Mouse (Mus musculus): ENCODE data around the gene Apoc3.

- TF ChIP-seq CTCF (IDR thresholded peaks at IDR 0.05; ENCODE audit: low read depth): no peak
- TF ChIP-seq EP300 (IDR thresholded peaks at IDR 0.05; ENCODE audit: low read depth): no peak
Observed at GRCm38 (mm10) chr9:46259111-46259510, 23.7 kb upstream of the Apoc3 start.
